19 mouse cellular contexts compared by ENCODE assay signal in the genomic region with DNA sequence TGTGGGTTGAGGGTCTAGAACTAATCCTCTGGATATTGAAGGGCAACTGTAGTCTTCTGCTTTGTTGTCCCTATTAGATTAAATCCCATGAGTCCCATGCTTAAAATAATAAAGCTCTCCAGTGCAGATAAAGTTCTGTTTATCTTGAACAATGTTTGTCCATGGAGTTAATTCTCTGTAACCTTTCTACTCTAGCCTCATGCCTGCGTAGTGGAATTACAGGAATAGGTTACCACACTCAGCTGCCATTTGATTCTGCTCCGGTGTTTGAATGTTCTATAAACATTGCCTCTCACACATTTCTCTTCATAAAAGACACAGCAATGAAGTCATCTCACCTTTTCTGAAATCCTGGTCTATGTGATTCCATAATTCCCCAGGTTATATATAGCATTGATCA. TPM values are rescaled to one million over a fixed set of nuclear protein-coding genes. Genes with fewer than 3 reads are reported as not detected.
"Had no signal": no experiment of that assay in that cellular context is flagged by ENCODE, and none has a peak within 500 bp of the region (broad histone marks: within the 10 kb centered on the region; RNA-seq: fewer than 3 reads in every experiment).

No protein-coding gene starts in this region.

- H3K9ac ChIP-seq: limb, embryonic 15.5 days; lung, embryonic 15.5 days; midbrain, embryonic 15.5 days; neural tube, embryonic 12.5 days; stomach, embryonic 15.5 days had no signal

- H3K9me3 ChIP-seq: limb, embryonic 15.5 days; lung, embryonic 15.5 days; midbrain, embryonic 15.5 days; neural tube, embryonic 12.5 days; stomach, embryonic 15.5 days had no signal

- DNase-seq: kidney, adult 8-10 months; kidney, postnatal 25 days; layer of hippocampus, adult 9-11 months; layer of hippocampus, postnatal 36 days; lung, postnatal 36 days; retina, postnatal 1 day; right cerebral cortex, postnatal 4 days; thymus, postnatal 36 days had no signal

- H3K27me3 ChIP-seq: limb, embryonic 15.5 days; lung, embryonic 15.5 days; midbrain, embryonic 15.5 days; neural tube, embryonic 12.5 days; stomach, embryonic 15.5 days had no signal

- ATAC-seq: hindbrain, postnatal 0 days; midbrain, embryonic 15.5 days had no signal

- H3K4me3 ChIP-seq: limb, embryonic 15.5 days; lung, embryonic 15.5 days; midbrain, embryonic 15.5 days; neural tube, embryonic 12.5 days; stomach, embryonic 15.5 days had no signal

- H3K27ac ChIP-seq: hindbrain, postnatal 0 days; limb, embryonic 15.5 days; lung, embryonic 15.5 days; midbrain, embryonic 15.5 days; neural tube, embryonic 12.5 days; stomach, embryonic 15.5 days had no signal

- H3K36me3 ChIP-seq: limb, embryonic 15.5 days; lung, embryonic 15.5 days; midbrain, embryonic 15.5 days; neural tube, embryonic 12.5 days; stomach, embryonic 15.5 days had no signal

- H3K4me2 ChIP-seq: limb, embryonic 15.5 days; lung, embryonic 15.5 days; midbrain, embryonic 15.5 days; neural tube, embryonic 12.5 days; stomach, embryonic 15.5 days had no signal

RNA-seq across cellular contexts. Expression of gene Tmem45a2, which starts 56.7 kb away (rescaled TPM):
- total RNA-seq: left cerebral cortex, postnatal 25 days; monocyte, adult 5-6 weeks; neutrophil, adult 5-6 weeks had no signal
- polyA plus RNA-seq: limb, embryonic 11.5 days; limb, embryonic 15.5 days; lung, embryonic 15.5 days; midbrain, embryonic 15.5 days; neural tube, embryonic 12.5 days; spleen, adult 2 months had no signal
